Mouse (Mus musculus) embryonic facial prominence, embryonic 15.5 days (tissue): Measurements from ENCODE around the gene Acad11. TPM values are rescaled to one million over a fixed set of nuclear protein-coding genes. Genes with fewer than 3 reads are reported as not detected.
A peak's percentile ranks its signal among the peaks of the same experiment; 100 is the strongest.

Source experiments
- ATAC-seq: fragments of 200-750 bp; cut with Nextera tagmentation; 2 replicates; pipeline ENCODE4 v1.8.0; 2017; ENCODE audit warnings: low read depth, moderate TSS enrichment; ENCODE audit not compliant: insufficient number of reproducible peaks, low FRiP score, low TSS enrichment
- H3K27ac ChIP-seq: fragments of 300-500 bp; sonication (generic); replicated peaks from 2 replicates; pipeline ENCODE4 v1.5.1; 2015; ENCODE audit warnings: mild to moderate bottlenecking, inconsistent platforms
- H3K27me3 ChIP-seq: fragments of 300-500 bp; sonication (generic); 2 replicates; pipeline ENCODE4 v1.6.1; 2015; ENCODE audit warnings: inconsistent platforms
- H3K36me3 ChIP-seq: fragments of 300-500 bp; sonication (generic); 2 replicates; pipeline ENCODE4 v1.6.1; 2015; ENCODE audit warnings: mild to moderate bottlenecking, inconsistent platforms
- H3K4me1 ChIP-seq: fragments of 300-500 bp; sonication (generic); 2 replicates; pipeline ENCODE4 v1.6.1; 2015; ENCODE audit warnings: inconsistent platforms
- H3K4me2 ChIP-seq: fragments of 300-500 bp; sonication (generic); replicated peaks from 2 replicates; pipeline ENCODE4 v1.6.1; 2015; ENCODE audit warnings: mild to moderate bottlenecking, inconsistent platforms
- H3K4me3 ChIP-seq: fragments of 300-500 bp; sonication (generic); replicated peaks from 2 replicates; pipeline ENCODE4 v1.5.1; 2015; ENCODE audit warnings: mild to moderate bottlenecking, inconsistent platforms
- H3K9ac ChIP-seq: fragments of 300-500 bp; sonication (generic); 2 replicates; pipeline ENCODE4 v1.6.1; 2015; ENCODE audit warnings: inconsistent platforms
- H3K9me3 ChIP-seq: fragments of 300-500 bp; sonication (generic); replicated peaks from 2 replicates; pipeline ENCODE4 v1.6.1; 2016; ENCODE audit warnings: inconsistent platforms
- WGBS: fragments of 180-500 bp; shearing (Covaris S2); methylation state at CpG from one replicate; pipeline ENCODE4 v1.1.7; 2015; 5-methylcytosine and 5-hydroxymethylcytosine counted together
- polyA plus RNA-seq: library from polyadenylated mRNA; unstranded; fragments of >200 nt; fragmentation: Nextera tagmentation; extraction: Ambion mirVana; gene quantifications from 2 replicates; pipeline ENCODE4 v1.2.1, GENCODE M21; 2015

Acad11 gene
- polyA plus RNA-seq, 1 experiment from 2014 or later: 14.2 TPM

- no peak overlapping the region for H3K27ac ChIP-seq
- H3K36me3 ChIP-seq: peaks cover 19% of the 10 kb centered on the region
- H3K4me1 ChIP-seq: no peaks in the 10 kb centered on the region
- no peak for ATAC-seq
- H3K4me2 ChIP-seq: no peak overlapping the region
- H3K4me3 ChIP-seq: no peak overlapping the region
- H3K9me3 ChIP-seq: no peaks in the 10 kb centered on the region
- H3K27me3 ChIP-seq: no peaks in the 10 kb centered on the region
- no peak overlapping the region for H3K9ac ChIP-seq
- 67% methylated on average over 7 of the region's 7 CpGs for WGBS
Observed at GRCm38 (mm10) chr9:104146683-104147082, 83.5 kb downstream of the Acad11 start.

- H3K4me3 ChIP-seq: no peak overlapping the region
- H3K27me3 ChIP-seq: no peaks in the 10 kb centered on the region
- no peak for ATAC-seq
- H3K36me3 ChIP-seq: peaks cover 39% of the 10 kb centered on the region
- H3K4me2 ChIP-seq: no peak overlapping the region
- no peaks in the 10 kb centered on the region for H3K4me1 ChIP-seq
- no peak overlapping the region for H3K27ac ChIP-seq
- H3K9me3 ChIP-seq: no peaks in the 10 kb centered on the region
- H3K9ac ChIP-seq: no peak overlapping the region
- WGBS: 89% methylated on average over 7 of the region's 7 CpGs
Observed at GRCm38 (mm10) chr9:104148969-104149368, 85.8 kb downstream of the Acad11 start.

- H3K27ac ChIP-seq: 0 out of 2 replicates have a peak overlapping the region, but pooled peaks have one; percentile 39
- ATAC-seq: no peak
- no peak overlapping the region for H3K4me2 ChIP-seq
- H3K9ac ChIP-seq: no peak overlapping the region
- 75% methylated on average over 7 of the region's 7 CpGs for WGBS
- H3K36me3 ChIP-seq: peaks cover 71% of the 10 kb centered on the region
- H3K27me3 ChIP-seq: no peaks in the 10 kb centered on the region
- no peak overlapping the region for H3K4me3 ChIP-seq
- no peaks in the 10 kb centered on the region for H3K4me1 ChIP-seq
- no peaks in the 10 kb centered on the region for H3K9me3 ChIP-seq
Observed at GRCm38 (mm10) chr9:104152121-104152520, 88.9 kb downstream of the Acad11 start.

GRCm38 (mm10) chr9:104155100-104155715 lies 92.0 kb downstream of the Acad11 start:
- Histone ChIP-seq H3K27me3 (no peaks in the 10 kb centered on the region), H3K9ac (no peak overlapping the region), H3K4me3 (no peak overlapping the region), H3K27ac (0 out of 2 replicates have a peak overlapping the region, but pooled peaks have one; percentile 34), H3K9me3 (no peaks in the 10 kb centered on the region), H3K36me3 (peaks cover 92% of the 10 kb centered on the region), H3K4me2 (no peak overlapping the region), H3K4me1 (no peaks in the 10 kb centered on the region)
- peak; percentile 39; the same call in 1 of the 2 replicates for ATAC-seq
- WGBS: 89% methylated on average over 14 of the region's 14 CpGs

GRCm38 (mm10) chr9:104156506-104156905 lies 93.3 kb downstream of the Acad11 start:
- H3K36me3 ChIP-seq: peaks cover 93% of the 10 kb centered on the region
- no peaks in the 10 kb centered on the region for H3K9me3 ChIP-seq
- H3K27ac ChIP-seq: no peak overlapping the region
- H3K4me2 ChIP-seq: no peak overlapping the region
- WGBS: 93% methylated on average over 8 of the region's 8 CpGs
- no peak overlapping the region for H3K9ac ChIP-seq
- no peak for ATAC-seq
- H3K4me3 ChIP-seq: no peak overlapping the region
- H3K27me3 ChIP-seq: no peaks in the 10 kb centered on the region
- H3K4me1 ChIP-seq: no peaks in the 10 kb centered on the region

GRCm38 (mm10) chr9:104157291-104157690 lies 94.1 kb downstream of the Acad11 start:
- WGBS: 92% methylated on average over 7 of the region's 7 CpGs
- no peak overlapping the region for H3K27ac ChIP-seq
- no peaks in the 10 kb centered on the region for H3K27me3 ChIP-seq
- H3K9me3 ChIP-seq: no peaks in the 10 kb centered on the region
- no peak overlapping the region for H3K9ac ChIP-seq
- peaks cover 94% of the 10 kb centered on the region for H3K36me3 ChIP-seq
- no peaks in the 10 kb centered on the region for H3K4me1 ChIP-seq
- no peak for ATAC-seq
- H3K4me3 ChIP-seq: no peak overlapping the region
- H3K4me2 ChIP-seq: no peak overlapping the region

GRCm38 (mm10) chr9:104161117-104161516 lies 97.9 kb downstream of the Acad11 start:
- H3K36me3 ChIP-seq: peaks cover 92% of the 10 kb centered on the region
- H3K4me2 ChIP-seq: no peak overlapping the region
- H3K27ac ChIP-seq: no peak overlapping the region
- 85% methylated on average over 7 of the region's 7 CpGs for WGBS
- H3K4me1 ChIP-seq: no peaks in the 10 kb centered on the region
- H3K9me3 ChIP-seq: no peaks in the 10 kb centered on the region
- ATAC-seq: no peak
- H3K4me3 ChIP-seq: no peak overlapping the region
- no peaks in the 10 kb centered on the region for H3K27me3 ChIP-seq
- no peak overlapping the region for H3K9ac ChIP-seq

- Histone ChIP-seq H3K9me3 (no peaks in the 10 kb centered on the region), H3K4me2 (no peak overlapping the region), H3K9ac (no peak overlapping the region), H3K4me3 (no peak overlapping the region), H3K4me1 (no peaks in the 10 kb centered on the region), H3K27ac (no peak overlapping the region), H3K27me3 (no peaks in the 10 kb centered on the region), H3K36me3 (peaks cover 83% of the 10 kb centered on the region)
- 83% methylated on average over 5 of the region's 5 CpGs for WGBS
- ATAC-seq: no peak
Observed at GRCm38 (mm10) chr9:104164194-104164593, 101.0 kb downstream of the Acad11 start.

GRCm38 (mm10) chr9:104165926-104166325 lies 102.7 kb downstream of the Acad11 start:
- Histone ChIP-seq H3K4me3 (no peak overlapping the region), H3K9me3 (no peaks in the 10 kb centered on the region), H3K9ac (no peak overlapping the region), H3K27ac (no peak overlapping the region), H3K4me1 (no peaks in the 10 kb centered on the region), H3K36me3 (peaks cover 82% of the 10 kb centered on the region), H3K27me3 (no peaks in the 10 kb centered on the region), H3K4me2 (no peak overlapping the region)
- 89% methylated on average over 5 of the region's 5 CpGs for WGBS
- ATAC-seq: no peak

GRCm38 (mm10) chr9:104169986-104170385 lies 106.8 kb downstream of the Acad11 start:
- Histone ChIP-seq H3K4me2 (no peak overlapping the region), H3K4me1 (no peaks in the 10 kb centered on the region), H3K4me3 (no peak overlapping the region), H3K36me3 (peaks cover 78% of the 10 kb centered on the region), H3K9me3 (no peaks in the 10 kb centered on the region), H3K27me3 (no peaks in the 10 kb centered on the region), H3K9ac (no peak overlapping the region), H3K27ac (no peak overlapping the region)
- WGBS: 92% methylated on average over 10 of the region's 10 CpGs
- no peak for ATAC-seq

GRCm38 (mm10) chr9:104171651-104172050 lies 108.5 kb downstream of the Acad11 start:
- 91% methylated on average over 6 of the region's 6 CpGs for WGBS
- no peaks in the 10 kb centered on the region for H3K27me3 ChIP-seq
- H3K36me3 ChIP-seq: peaks cover 80% of the 10 kb centered on the region
- no peak for ATAC-seq
- no peak overlapping the region for H3K27ac ChIP-seq
- H3K4me2 ChIP-seq: no peak overlapping the region
- H3K4me3 ChIP-seq: no peak overlapping the region
- no peaks in the 10 kb centered on the region for H3K4me1 ChIP-seq
- no peak overlapping the region for H3K9ac ChIP-seq
- H3K9me3 ChIP-seq: no peaks in the 10 kb centered on the region

GRCm38 (mm10) chr9:104172342-104172741 lies 109.2 kb downstream of the Acad11 start:
- Histone ChIP-seq H3K4me2 (no peak overlapping the region), H3K9me3 (no peaks in the 10 kb centered on the region), H3K9ac (no peak overlapping the region), H3K4me1 (no peaks in the 10 kb centered on the region), H3K27me3 (no peaks in the 10 kb centered on the region), H3K27ac (no peak overlapping the region), H3K4me3 (no peak overlapping the region), H3K36me3 (peaks cover 79% of the 10 kb centered on the region)
- ATAC-seq: no peak
- 93% methylated on average over 6 of the region's 6 CpGs for WGBS
